Mouse (Mus musculus) forebrain, embryonic 16.5 days (tissue): ENCODE results near the gene Rnf151. TPM values are rescaled to one million over a fixed set of nuclear protein-coding genes. Genes with fewer than 3 reads are reported as not detected.

Source experiments
- ATAC-seq: fragments of 200-750 bp; cut with Nextera tagmentation; 2 replicates; pipeline ENCODE4 v1.8.0; 2017; ENCODE audit warnings: mild to moderate bottlenecking, moderate library complexity
- H3K27ac ChIP-seq: fragments of 300-500 bp; sonication (generic); 2 replicates; pipeline ENCODE4 v1.5.1; 2014; ENCODE audit warnings: low read length, control low read depth
- H3K27me3 ChIP-seq: fragments of 300-500 bp; sonication (generic); replicated peaks from 2 replicates; pipeline ENCODE4 v1.6.1; 2014; ENCODE audit warnings: low read length; ENCODE audit not compliant: control insufficient read depth, insufficient read depth
- H3K36me3 ChIP-seq: fragments of 300-500 bp; sonication (generic); 2 replicates; pipeline ENCODE4 v1.6.1; 2014; ENCODE audit not compliant: control insufficient read depth, insufficient read depth
- H3K4me1 ChIP-seq: fragments of 300-500 bp; sonication (generic); replicated peaks from 2 replicates; pipeline ENCODE4 v1.6.1; 2014; ENCODE audit warnings: low read length; ENCODE audit not compliant: control insufficient read depth, insufficient read depth
- H3K4me2 ChIP-seq: fragments of 300-500 bp; sonication (generic); 2 replicates; pipeline ENCODE4 v1.6.1; 2014; ENCODE audit warnings: mild to moderate bottlenecking, low read length, control low read depth
- H3K4me3 ChIP-seq: fragments of 300-500 bp; sonication (generic); replicated peaks from 2 replicates; pipeline ENCODE4 v1.5.1; 2014; ENCODE audit warnings: mild to moderate bottlenecking, low read length, control low read depth
- H3K9ac ChIP-seq: fragments of 300-500 bp; sonication (generic); replicated peaks from 2 replicates; pipeline ENCODE4 v1.6.1; 2014; ENCODE audit warnings: low read depth, low read length, control low read depth
- H3K9me3 ChIP-seq: fragments of 300-500 bp; sonication (generic); 2 replicates; pipeline ENCODE4 v1.6.1; 2016; ENCODE audit warnings: low read length; ENCODE audit not compliant: control insufficient read depth
- WGBS: fragments of 180-500 bp; shearing (Covaris S2); extraction: QIAGEN DNeasy Blood & Tissue Kit; methylation state at CpG from one replicate; pipeline ENCODE4 v1.1.7; 2014; 5-methylcytosine and 5-hydroxymethylcytosine counted together
- polyA plus RNA-seq: library from polyadenylated mRNA; unstranded; fragments of >200 nt; fragmentation: Nextera tagmentation; extraction: Ambion mirVana; gene quantifications from 2 replicates; pipeline ENCODE4 v1.2.1, GENCODE M21; 2015

The Rnf151 gene
- polyA plus RNA-seq, 1 experiment from 2014 or later = not detected

- no peaks in the 10 kb centered on the region for H3K27me3 ChIP-seq
- peak within 1 kb of the TSS; percentile 70 for H3K4me2 ChIP-seq
- WGBS = under 1% methylated on average over 74 of the region's 76 CpGs
Measured at GRCm38 (mm10) chr17:24696011-24696697, 21.7 kb downstream of the Rnf151 start, which contains the start of the genes Gfer and Noxo1. Gene Gfer (minus strand): TSS chr17:24696156. Gene Noxo1 (plus strand): TSS chr17:24696234.

GRCm38 (mm10) chr17:24695326-24696010, 22.4 kb downstream of the Rnf151 start:
- H3K9me3 ChIP-seq = no peaks in the 10 kb centered on the region
- WGBS = 6% methylated on average over 51 of the region's 51 CpGs
- peaks cover 19% of the 10 kb centered on the region for H3K4me1 ChIP-seq
- H3K4me3 ChIP-seq = peak overlapping the region; percentile 79
- peak overlapping the region; percentile 87 for H3K9ac ChIP-seq
- peak overlapping the region; percentile 70 for H3K4me2 ChIP-seq
- ATAC-seq = peak; percentile 43
- no peaks in the 10 kb centered on the region; the same call in none of the 2 replicates for H3K36me3 ChIP-seq
- peak overlapping the region; percentile 90 for H3K27ac ChIP-seq
- no peaks in the 10 kb centered on the region for H3K27me3 ChIP-seq

More at GRCm38 (mm10) chr17:24696011-24696697, 21.7 kb downstream of the Rnf151 start, which contains the start of the genes Gfer and Noxo1:
- peaks cover 15% of the 10 kb centered on the region for H3K4me1 ChIP-seq
- peak within 1 kb of the TSS; percentile 79 for H3K4me3 ChIP-seq
- peaks cover 5% of the 10 kb centered on the region for H3K36me3 ChIP-seq
- peak within 1 kb of the TSS; percentile 90 for H3K27ac ChIP-seq
- H3K9me3 ChIP-seq = no peaks in the 10 kb centered on the region
- ATAC-seq = peak; percentile 91
- H3K9ac ChIP-seq = peak within 1 kb of the TSS; percentile 87

DNA sequence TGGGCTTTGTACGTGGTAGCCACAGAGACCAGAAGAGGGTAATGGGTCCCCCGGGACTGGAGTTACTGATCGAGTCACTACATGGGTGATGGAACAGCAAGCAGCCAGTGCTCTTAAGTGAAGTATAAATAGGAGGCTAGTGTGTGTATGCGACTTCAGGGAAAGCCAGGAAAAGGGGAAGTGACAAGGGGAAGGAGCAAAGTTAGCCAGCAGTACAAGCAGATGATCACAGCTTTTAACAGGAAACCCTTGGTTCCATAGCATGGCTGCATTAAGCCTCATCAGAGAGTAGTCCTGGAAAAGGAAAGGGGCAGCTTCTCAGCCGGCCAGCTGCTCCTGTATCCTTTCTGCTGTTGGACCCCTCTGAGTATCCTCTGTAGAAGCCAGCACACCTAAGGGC, 25.5 kb downstream of the Rnf151 start:
- Histone ChIP-seq H3K4me3 (no peak overlapping the region), H3K4me2 (no peak overlapping the region), H3K9me3 (no peaks in the 10 kb centered on the region), H3K27me3 (peaks cover 14% of the 10 kb centered on the region), H3K36me3 (no peaks in the 10 kb centered on the region), H3K9ac (no peak overlapping the region), H3K27ac (no peak overlapping the region), H3K4me1 (peaks cover 39% of the 10 kb centered on the region)
- ATAC-seq = no peak
- 88% methylated on average over 5 of the region's 5 CpGs for WGBS

GRCm38 (mm10) chr17:24689251-24690081, 28.4 kb downstream of the Rnf151 start, which contains the start of gene Syngr3:
Gene Syngr3 (minus strand): TSS chr17:24689955.
- under 1% methylated on average over 52 of the region's 55 CpGs for WGBS
- no peaks in the 10 kb centered on the region for H3K36me3 ChIP-seq
- H3K9ac ChIP-seq = peak within 1 kb of the TSS; percentile 98
- peak within 1 kb of the TSS; percentile 90 for H3K4me3 ChIP-seq
- peaks cover 28% of the 10 kb centered on the region for H3K4me1 ChIP-seq
- peak within 1 kb of the TSS; percentile 68 for H3K4me2 ChIP-seq
- H3K27ac ChIP-seq = peak within 1 kb of the TSS; percentile 78
- peak; percentile 70 for ATAC-seq
- no peaks in the 10 kb centered on the region for H3K9me3 ChIP-seq
- H3K27me3 ChIP-seq = peaks cover 14% of the 10 kb centered on the region

GRCm38 (mm10) chr17:24687599-24687998, 30.3 kb downstream of the Rnf151 start:
- Histone ChIP-seq H3K4me3 (peak overlapping the region; percentile 38), H3K27ac (no peak overlapping the region), H3K27me3 (peaks cover 14% of the 10 kb centered on the region), H3K9me3 (no peaks in the 10 kb centered on the region), H3K4me1 (peaks cover 28% of the 10 kb centered on the region), H3K4me2 (peak overlapping the region; percentile 63), H3K9ac (peak overlapping the region; percentile 42), H3K36me3 (no peaks in the 10 kb centered on the region)
- no peak for ATAC-seq
- 19% methylated on average over 23 of the region's 23 CpGs for WGBS

GRCm38 (mm10) chr17:24687146-24687595, 30.7 kb downstream of the Rnf151 start:
- Histone ChIP-seq H3K9ac (peak overlapping the region; percentile 42), H3K27me3 (peaks cover 14% of the 10 kb centered on the region), H3K36me3 (no peaks in the 10 kb centered on the region), H3K27ac (no peak overlapping the region), H3K9me3 (no peaks in the 10 kb centered on the region), H3K4me3 (peak overlapping the region; percentile 38), H3K4me2 (peak overlapping the region; percentile 63), H3K4me1 (peaks cover 28% of the 10 kb centered on the region)
- no peak for ATAC-seq
- WGBS = 2% methylated on average over 24 of the region's 25 CpGs

DNA sequence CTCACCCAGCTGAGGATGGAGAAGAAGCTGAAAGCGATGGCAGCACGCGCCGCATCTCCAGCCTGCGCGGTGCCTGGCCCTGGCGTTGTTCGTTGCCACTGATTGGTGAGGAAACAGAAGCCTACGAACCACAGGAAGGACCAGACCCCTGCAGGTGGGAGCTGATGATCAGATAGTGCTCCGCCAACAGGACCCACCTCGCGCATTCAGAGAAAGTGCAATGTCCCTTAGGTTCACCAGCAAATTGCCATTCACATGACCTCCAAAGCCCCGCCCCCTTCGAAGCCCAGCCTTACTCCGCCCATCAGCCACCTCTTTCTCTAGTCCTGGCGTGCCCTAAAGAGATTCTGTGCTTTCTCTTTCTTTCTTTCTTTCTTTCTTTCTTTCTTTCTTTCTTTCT, 31.3 kb downstream of the Rnf151 start:
- Histone ChIP-seq H3K4me3 (no peak overlapping the region), H3K4me1 (peaks cover 28% of the 10 kb centered on the region), H3K27ac (no peak overlapping the region), H3K9me3 (no peaks in the 10 kb centered on the region), H3K36me3 (peaks cover 2% of the 10 kb centered on the region; the same call in 1 of the 2 replicates), H3K9ac (no peak overlapping the region), H3K27me3 (peaks cover 14% of the 10 kb centered on the region), H3K4me2 (no peak overlapping the region)
- 37% methylated on average over 16 of the region's 16 CpGs for WGBS
- no peak for ATAC-seq

DNA sequence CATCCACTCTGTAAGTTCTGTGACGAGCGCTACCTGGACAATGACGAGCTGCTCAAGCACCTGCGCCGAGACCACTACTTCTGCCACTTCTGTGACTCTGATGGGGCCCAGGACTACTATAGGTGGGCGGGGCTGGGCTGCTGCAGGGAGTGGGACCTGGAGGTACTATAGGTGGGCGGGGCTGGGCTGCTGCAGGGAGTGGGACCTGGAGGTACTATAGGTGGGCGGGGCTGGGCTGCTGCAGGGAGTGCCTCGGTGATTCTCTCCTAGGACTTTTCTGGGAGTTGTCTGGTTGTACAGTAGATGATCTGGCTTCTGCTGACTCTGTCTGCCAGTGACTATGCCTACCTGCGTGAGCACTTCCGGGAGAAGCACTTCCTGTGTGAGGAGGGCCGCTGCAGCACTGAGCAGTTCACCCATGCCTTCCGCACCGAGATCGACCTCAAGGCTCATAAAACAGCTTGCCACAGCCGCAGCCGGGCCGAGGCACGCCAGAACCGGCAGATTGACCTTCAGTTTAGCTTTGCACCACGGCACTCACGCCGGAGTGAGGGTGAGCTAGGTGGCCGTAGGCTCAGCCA, 40.3 kb downstream of the Rnf151 start:
- WGBS = 92% methylated on average over 24 of the region's 24 CpGs
- Histone ChIP-seq H3K4me3 (no peak overlapping the region), H3K36me3 (peaks cover 15% of the 10 kb centered on the region), H3K9me3 (no peaks in the 10 kb centered on the region), H3K4me1 (peaks cover 4% of the 10 kb centered on the region; the same call in 1 of the 2 replicates), H3K9ac (no peak overlapping the region), H3K4me2 (no peak overlapping the region), H3K27me3 (no peaks in the 10 kb centered on the region), H3K27ac (no peak overlapping the region)
- no peak for ATAC-seq
